Mouse (Mus musculus) stomach, embryonic 14.5 days (tissue): ENCODE measurements around the gene AI413582. TPM values are rescaled to one million over a fixed set of nuclear protein-coding genes. Genes with fewer than 3 reads are reported as not detected.

ENCODE experiments used
- ATAC-seq: fragments of 200-750 bp; cut with Nextera tagmentation; 2 replicates; pipeline ENCODE4 v1.8.0; 2017; ENCODE audit warnings: low read depth, moderate TSS enrichment; ENCODE audit not compliant: insufficient number of reproducible peaks, insufficient read depth, low FRiP score
- H3K27ac ChIP-seq: fragments of 300-500 bp; sonication (generic); 2 replicates; pipeline ENCODE4 v1.5.1; 2014; ENCODE audit warnings: mild to moderate bottlenecking, low read length, moderate library complexity, mixed read lengths
- H3K27me3 ChIP-seq: fragments of 300-500 bp; sonication (generic); 2 replicates; pipeline ENCODE4 v1.6.1; 2014; ENCODE audit warnings: low read length, control low read depth, mixed read lengths; ENCODE audit not compliant: control insufficient read depth, insufficient read depth
- H3K36me3 ChIP-seq: fragments of 300-500 bp; sonication (generic); 2 replicates; pipeline ENCODE4 v1.6.1; 2014; ENCODE audit warnings: mild to moderate bottlenecking, control low read depth, low read length, moderate library complexity, mixed read lengths; ENCODE audit not compliant: control insufficient read depth, insufficient read depth
- H3K4me1 ChIP-seq: fragments of 300-500 bp; sonication (generic); 2 replicates; pipeline ENCODE4 v1.6.1; 2014; ENCODE audit warnings: low read length, control low read depth, mixed read lengths; ENCODE audit not compliant: control insufficient read depth, insufficient read depth
- H3K4me2 ChIP-seq: fragments of 300-500 bp; sonication (generic); replicated peaks from 2 replicates; pipeline ENCODE4 v1.6.1; 2014; ENCODE audit warnings: low read depth, low read length, control low read depth
- H3K4me3 ChIP-seq: fragments of 300-500 bp; sonication (generic); 2 replicates; pipeline ENCODE4 v1.5.1; 2014; ENCODE audit warnings: low read depth, low read length, control low read depth
- H3K9ac ChIP-seq: fragments of 300-500 bp; sonication (generic); replicated peaks from 2 replicates; pipeline ENCODE4 v1.6.1; 2014; ENCODE audit warnings: low read depth, mild to moderate bottlenecking, control low read depth, low read length, moderate library complexity, mixed read lengths
- H3K9me3 ChIP-seq: fragments of 300-500 bp; sonication (generic); 2 replicates; pipeline ENCODE4 v1.6.1; 2016; ENCODE audit warnings: low read depth, low read length, control low read depth; ENCODE audit not compliant: control insufficient read depth
- WGBS: fragments of 180-500 bp; shearing (Covaris S2); extraction: QIAGEN DNeasy Blood & Tissue Kit; methylation state at CpG from one replicate; pipeline ENCODE4 v1.1.7; 2014; 5-methylcytosine and 5-hydroxymethylcytosine counted together
- polyA plus RNA-seq: library from polyadenylated mRNA; unstranded; fragments of >200 nt; fragmentation: Nextera tagmentation; extraction: Ambion mirVana; gene quantifications from 2 replicates; pipeline ENCODE4 v1.2.1, GENCODE M21; 2014

Gene AI413582
- polyA plus RNA-seq, 1 experiment from 2014 or later = 24.3 TPM

- no peak for ATAC-seq
- peaks cover 35% of the 10 kb centered on the region for H3K36me3 ChIP-seq
- 65% methylated on average over 9 of the region's 9 CpGs for WGBS
- no peak overlapping the region for H3K9ac ChIP-seq
- H3K9me3 ChIP-seq = no peaks in the 10 kb centered on the region
- H3K4me1 ChIP-seq = no peaks in the 10 kb centered on the region
- H3K4me2 ChIP-seq = no peak overlapping the region
- no peak overlapping the region for H3K4me3 ChIP-seq
- no peaks in the 10 kb centered on the region for H3K27me3 ChIP-seq
- H3K27ac ChIP-seq = no peak overlapping the region
Observed at GRCm38 (mm10) chr17:27586661-27587060, 21.1 kb upstream of the AI413582 start.

DNA sequence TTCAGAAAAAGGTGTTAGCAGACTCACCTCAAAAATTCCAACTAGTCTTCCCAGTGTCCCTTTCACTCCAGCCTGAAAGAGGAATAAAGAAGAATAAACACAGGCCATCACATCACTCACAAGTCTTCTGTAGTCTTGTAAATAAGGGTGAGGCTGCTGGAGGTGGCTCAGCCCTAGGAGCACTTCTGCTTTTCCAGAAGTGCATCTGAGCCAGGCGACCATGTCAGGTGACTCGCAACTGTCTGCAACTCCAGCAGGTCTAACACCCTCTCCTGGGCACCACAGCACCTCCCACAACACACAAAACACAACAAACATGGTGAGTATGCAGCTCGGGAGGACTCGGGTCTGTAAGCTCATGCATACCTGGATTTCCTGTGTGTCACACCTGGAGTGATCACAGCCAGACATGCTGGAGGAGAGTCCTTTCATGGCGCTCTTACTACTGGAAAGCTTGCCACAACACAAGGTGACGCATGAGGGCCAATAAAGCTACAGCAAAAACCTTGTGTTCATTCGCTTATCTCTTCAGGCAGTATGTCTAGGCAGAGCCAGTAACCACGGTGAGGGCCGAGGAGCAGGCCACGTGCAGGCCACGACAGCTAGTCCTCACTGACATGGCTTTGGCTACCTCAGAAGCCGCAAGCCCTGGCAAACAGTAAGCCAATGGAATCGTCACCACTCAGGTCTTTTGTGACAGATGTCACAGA, 17.8 kb upstream of the AI413582 start:
- Histone ChIP-seq H3K4me2 (no peak overlapping the region), H3K4me3 (no peak overlapping the region), H3K9me3 (no peaks in the 10 kb centered on the region), H3K9ac (no peak overlapping the region), H3K27ac (no peak overlapping the region), H3K36me3 (peaks cover 51% of the 10 kb centered on the region), H3K4me1 (no peaks in the 10 kb centered on the region), H3K27me3 (no peaks in the 10 kb centered on the region)
- no peak for ATAC-seq
- WGBS = 85% methylated on average over 13 of the region's 13 CpGs

DNA sequence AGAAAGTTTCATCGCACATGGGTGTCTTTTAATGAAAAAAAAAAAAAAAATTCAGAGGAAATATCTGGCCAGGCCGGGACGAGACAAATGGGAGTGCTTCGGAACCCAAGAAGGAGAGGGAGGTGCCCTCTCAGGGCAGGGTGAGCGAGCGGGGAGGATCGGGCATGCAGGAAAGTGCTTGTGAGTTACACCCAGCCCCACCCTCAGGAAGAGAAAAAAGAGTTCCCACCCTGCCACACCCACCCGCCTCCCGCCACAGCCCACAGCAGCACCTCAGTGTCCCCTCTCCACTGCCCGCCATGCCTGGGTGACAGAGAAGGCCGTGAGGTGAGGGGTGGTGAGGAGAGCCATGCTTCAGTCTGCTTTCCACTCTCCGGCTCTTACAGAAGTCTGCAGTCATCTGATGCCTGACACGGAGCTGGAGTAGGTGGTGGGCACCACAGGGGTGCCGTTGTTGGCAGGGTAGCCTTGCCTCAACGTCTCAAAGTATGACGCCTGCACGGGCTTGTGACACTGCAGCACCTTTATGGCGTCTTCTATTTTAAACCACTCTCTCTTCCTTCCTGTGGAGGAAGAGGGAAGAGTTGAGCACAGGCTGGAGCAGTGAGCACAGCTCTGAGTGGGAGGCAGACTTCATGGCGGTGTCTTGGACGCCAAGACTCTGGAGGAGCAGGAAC, 15.0 kb upstream of the AI413582 start:
- Histone ChIP-seq H3K27ac (no peak overlapping the region), H3K27me3 (no peaks in the 10 kb centered on the region), H3K4me3 (no peak overlapping the region), H3K36me3 (peaks cover 58% of the 10 kb centered on the region), H3K4me1 (no peaks in the 10 kb centered on the region), H3K9ac (no peak overlapping the region), H3K9me3 (no peaks in the 10 kb centered on the region), H3K4me2 (no peak overlapping the region)
- WGBS = 85% methylated on average over 18 of the region's 20 CpGs
- no peak for ATAC-seq

DNA sequence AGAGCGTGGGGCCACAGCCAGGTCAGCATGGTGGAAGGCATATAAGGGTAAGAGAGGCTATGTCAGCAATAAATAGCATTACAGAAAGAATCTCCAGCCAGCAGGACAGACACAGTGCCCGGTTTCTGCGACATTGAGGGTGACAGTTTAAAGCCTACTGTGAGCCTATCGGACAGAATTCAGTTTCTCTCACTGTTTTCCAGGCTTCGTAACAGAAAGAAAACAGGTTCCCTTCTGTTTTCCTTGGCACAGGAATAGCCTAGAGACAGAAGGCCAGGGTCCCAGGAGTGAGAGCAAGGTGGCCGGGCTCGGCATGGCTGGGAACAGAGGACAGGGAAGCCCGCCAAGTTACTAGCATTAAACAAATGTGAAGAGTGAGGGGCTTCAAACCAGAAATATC, 14.3 kb upstream of the AI413582 start:
- Histone ChIP-seq H3K4me3 (no peak overlapping the region), H3K36me3 (peaks cover 57% of the 10 kb centered on the region), H3K27ac (no peak overlapping the region), H3K9me3 (no peaks in the 10 kb centered on the region), H3K4me1 (no peaks in the 10 kb centered on the region), H3K27me3 (no peaks in the 10 kb centered on the region), H3K9ac (no peak overlapping the region), H3K4me2 (no peak overlapping the region)
- WGBS = 94% methylated on average over 8 of the region's 8 CpGs
- ATAC-seq = no peak

DNA sequence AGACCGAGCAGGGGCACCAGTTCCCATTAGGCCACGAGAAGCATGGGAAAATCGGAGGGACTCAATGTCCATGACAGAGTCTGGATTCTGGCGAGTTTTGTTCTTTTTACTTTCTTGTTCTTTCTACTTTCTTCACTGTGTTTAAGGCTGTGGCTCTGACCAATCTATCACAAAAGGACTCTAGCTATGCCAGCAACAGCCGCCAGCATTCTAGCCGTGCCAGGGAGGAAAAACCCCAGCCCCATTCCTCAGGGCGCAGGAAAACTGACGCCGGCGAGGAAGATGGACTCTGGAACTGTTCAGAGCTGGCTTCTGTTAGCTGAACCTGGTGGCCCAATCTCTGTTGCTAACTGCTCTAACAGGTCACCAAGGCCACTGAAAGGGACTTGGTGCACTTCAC, 12.9 kb upstream of the AI413582 start:
- Histone ChIP-seq H3K27me3 (no peaks in the 10 kb centered on the region), H3K4me3 (no peak overlapping the region), H3K27ac (no peak overlapping the region), H3K4me2 (no peak overlapping the region), H3K36me3 (peaks cover 57% of the 10 kb centered on the region), H3K9ac (no peak overlapping the region), H3K4me1 (no peaks in the 10 kb centered on the region), H3K9me3 (no peaks in the 10 kb centered on the region)
- no peak for ATAC-seq
- 96% methylated on average over 10 of the region's 10 CpGs for WGBS

DNA sequence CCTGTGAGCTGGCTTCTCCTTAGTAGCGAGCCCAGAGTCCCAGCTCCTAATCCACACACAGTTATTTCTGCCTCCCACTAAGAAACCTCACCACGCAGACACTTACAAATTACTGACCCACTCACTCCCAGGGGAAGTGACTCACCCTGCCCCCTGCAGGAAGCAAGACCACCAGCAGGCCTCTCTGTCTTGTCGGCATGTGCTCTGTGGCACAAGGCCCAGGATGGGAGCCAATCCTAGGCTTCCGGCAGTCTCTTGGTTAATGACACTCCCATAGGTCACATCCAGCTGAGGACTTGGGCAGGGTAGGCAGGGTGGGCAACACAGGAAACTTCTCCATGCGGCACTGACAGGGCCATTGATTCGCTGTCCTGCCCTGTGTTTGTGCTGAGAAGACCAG, 11.9 kb upstream of the AI413582 start:
- H3K9me3 ChIP-seq = no peaks in the 10 kb centered on the region
- no peaks in the 10 kb centered on the region for H3K27me3 ChIP-seq
- no peaks in the 10 kb centered on the region for H3K4me1 ChIP-seq
- no peak overlapping the region for H3K4me2 ChIP-seq
- H3K9ac ChIP-seq = no peak overlapping the region
- 66% methylated on average over 6 of the region's 6 CpGs for WGBS
- peaks cover 50% of the 10 kb centered on the region for H3K36me3 ChIP-seq
- no peak overlapping the region for H3K27ac ChIP-seq
- ATAC-seq = no peak
- no peak overlapping the region for H3K4me3 ChIP-seq

DNA sequence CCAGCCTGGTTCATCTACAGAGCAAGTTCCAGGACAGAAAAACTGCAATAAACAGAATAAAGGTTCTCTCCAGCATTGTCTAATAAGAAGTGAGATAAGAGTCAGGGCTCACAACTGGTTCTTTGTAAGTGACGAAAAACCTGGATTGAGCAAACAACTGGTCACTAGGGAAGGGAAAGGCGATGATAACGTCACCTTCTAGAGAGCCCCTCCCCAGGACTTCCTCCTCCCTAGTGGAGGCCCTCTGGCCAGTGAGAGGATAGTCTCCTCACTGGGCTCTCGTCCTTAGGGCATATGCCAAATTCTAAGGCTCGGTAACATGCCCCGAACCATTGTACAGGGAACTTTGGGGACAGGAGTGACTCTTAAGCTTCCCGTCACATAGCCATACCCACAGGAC, 10.5 kb upstream of the AI413582 start:
- no peak overlapping the region for H3K4me3 ChIP-seq
- peaks cover 39% of the 10 kb centered on the region for H3K36me3 ChIP-seq
- no peak overlapping the region for H3K9ac ChIP-seq
- no peaks in the 10 kb centered on the region for H3K4me1 ChIP-seq
- H3K9me3 ChIP-seq = no peaks in the 10 kb centered on the region
- no peak overlapping the region for H3K4me2 ChIP-seq
- WGBS = 81% methylated on average over 7 of the region's 7 CpGs
- no peak overlapping the region for H3K27ac ChIP-seq
- ATAC-seq = no peak
- H3K27me3 ChIP-seq = no peaks in the 10 kb centered on the region

DNA sequence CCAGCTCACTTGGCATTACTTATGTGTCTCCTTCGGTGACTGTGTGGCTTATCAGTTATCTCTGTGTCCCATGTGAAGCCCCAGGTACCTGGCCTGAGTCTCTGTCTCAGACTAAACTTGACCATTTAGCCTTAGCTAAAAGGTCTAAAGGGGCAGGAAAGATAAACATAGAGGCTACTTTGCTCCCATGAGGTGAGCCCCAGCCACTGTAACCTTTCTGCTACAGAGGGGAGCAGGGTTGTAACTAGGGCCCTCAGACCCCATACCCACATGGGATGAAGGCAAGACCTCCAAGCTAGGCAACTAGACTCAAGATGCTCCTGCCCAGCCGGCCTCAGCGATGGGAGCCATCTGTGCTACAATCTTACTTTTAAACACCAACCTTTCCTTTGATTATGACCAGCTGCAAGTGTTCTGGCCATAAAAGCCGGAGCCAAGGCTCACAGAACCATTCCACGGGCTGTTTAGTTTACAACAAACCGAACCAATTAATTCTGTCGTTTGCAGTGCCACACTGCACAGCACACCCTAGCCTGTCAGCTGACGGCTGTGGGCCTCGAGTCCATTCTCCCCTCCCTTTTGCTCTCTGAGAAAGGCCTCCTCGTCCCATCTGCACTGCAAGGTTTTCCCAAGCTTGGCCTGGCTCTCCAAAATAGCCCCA, 9.7 kb upstream of the AI413582 start:
- H3K4me3 ChIP-seq = no peak overlapping the region
- ATAC-seq = no peak
- no peaks in the 10 kb centered on the region for H3K9me3 ChIP-seq
- H3K4me1 ChIP-seq = no peaks in the 10 kb centered on the region
- no peak overlapping the region for H3K4me2 ChIP-seq
- no peaks in the 10 kb centered on the region for H3K27me3 ChIP-seq
- no peak overlapping the region for H3K9ac ChIP-seq
- peaks cover 32% of the 10 kb centered on the region for H3K36me3 ChIP-seq
- 62% methylated on average over 10 of the region's 10 CpGs for WGBS
- no peak overlapping the region for H3K27ac ChIP-seq
